Mouse (Mus musculus) forebrain, embryonic 16.5 days (tissue): ENCODE data around the gene Rnf11. TPM values are rescaled to one million over a fixed set of nuclear protein-coding genes. Genes with fewer than 3 reads are reported as not detected.

ENCODE experiments used
- polyA plus RNA-seq: library from polyadenylated mRNA; unstranded; fragments of >200 nt; fragmentation: Nextera tagmentation; extraction: Ambion mirVana; gene quantifications from 2 replicates; pipeline ENCODE4 v1.2.1, GENCODE M21; 2015

Rnf11 gene
- polyA plus RNA-seq, 1 experiment from 2014 or later, result 53.2 TPM

Other genes starting within 250 kb of the Rnf11 start
- gene Eps15, start 204.5 kb downstream of the Rnf11 start, polyA plus RNA-seq, result 41.5 and 46.0 TPM in 2 replicates
- gene Ttc39a, start 78.1 kb downstream of the Rnf11 start, polyA plus RNA-seq, result 0.45 and 0.91 TPM in 2 replicates
- gene 4930522H14Rik, start 46.6 kb upstream of the Rnf11 start, polyA plus RNA-seq, result not detected in 2 replicates
- gene Cdkn2c, start 182.5 kb upstream of the Rnf11 start, polyA plus RNA-seq, result 8.0 and 11.9 TPM in 2 replicates
- gene Faf1, start 191.9 kb upstream of the Rnf11 start, polyA plus RNA-seq, result 28.3 and 32.1 TPM in 2 replicates